Mouse (Mus musculus) liver, postnatal 0 days (tissue): ENCODE results near the gene Myom1. TPM values are rescaled to one million over a fixed set of nuclear protein-coding genes. Genes with fewer than 3 reads are reported as not detected.
A peak's percentile ranks its signal among the peaks of the same experiment; 100 is the strongest.

Experiments
- ATAC-seq: fragments of 200-750 bp; cut with Nextera tagmentation; 2 replicates; pipeline ENCODE4 v1.8.0; 2017; ENCODE audit warnings: mild to moderate bottlenecking, moderate library complexity
- DNase-seq: peaks from one replicate; pipeline ENCODE4 v3.0.0-alpha.2; 2016
- H3K27ac ChIP-seq: fragments of 300-500 bp; sonication (generic); 2 replicates; pipeline ENCODE4 v1.5.1; 2014; ENCODE audit warnings: antibody characterized with exemption, moderate library complexity, mild to moderate bottlenecking, low read depth
- H3K27me3 ChIP-seq: fragments of 300-500 bp; sonication (generic); 2 replicates; pipeline ENCODE4 v1.6.1; 2014; ENCODE audit warnings: low read length, control low read depth, mixed read lengths; ENCODE audit not compliant: insufficient read depth
- H3K36me3 ChIP-seq: fragments of 300-500 bp; sonication (generic); replicated peaks from 2 replicates; pipeline ENCODE4 v1.6.1; 2014; ENCODE audit warnings: mild to moderate bottlenecking, control low read depth, low read length, moderate library complexity, mixed read lengths; ENCODE audit not compliant: insufficient read depth
- H3K4me1 ChIP-seq: fragments of 300-500 bp; sonication (generic); 2 replicates; pipeline ENCODE4 v1.6.1; 2014; ENCODE audit warnings: antibody characterized with exemption, mild to moderate bottlenecking, control low read depth; ENCODE audit not compliant: insufficient read depth
- H3K4me2 ChIP-seq: fragments of 300-500 bp; sonication (generic); 2 replicates; pipeline ENCODE4 v1.6.1; 2014; ENCODE audit warnings: low read depth, mild to moderate bottlenecking, low read length, moderate library complexity, mixed read lengths
- H3K4me3 ChIP-seq: fragments of 300-500 bp; sonication (generic); 2 replicates; pipeline ENCODE4 v1.5.1; 2014; ENCODE audit warnings: low read depth, low read length
- H3K9ac ChIP-seq: fragments of 300-500 bp; sonication (generic); replicated peaks from 2 replicates; pipeline ENCODE4 v1.6.1; 2014; ENCODE audit warnings: mild to moderate bottlenecking, moderate library complexity
- H3K9me3 ChIP-seq: fragments of 300-500 bp; sonication (generic); 2 replicates; pipeline ENCODE4 v1.6.1; 2016; ENCODE audit warnings: mild to moderate bottlenecking, control low read depth, low read length, mixed read lengths
- CTCF ChIP-seq: sonication (generic); IDR thresholded peaks from 2 replicates; pipeline ENCODE4 v1.5.1; 2016; ENCODE audit warnings: antibody characterized with exemption, low read depth
- EP300 ChIP-seq: IDR thresholded peaks from 2 replicates; pipeline ENCODE4 v1.6.1; 2016; ENCODE audit warnings: antibody characterized with exemption, low read depth, mild to moderate bottlenecking
- WGBS: fragments of 180-500 bp; shearing (Covaris S2); extraction: QIAGEN DNeasy Blood & Tissue Kit; methylation state at CpG from one replicate; pipeline ENCODE4 v1.1.7; 2014; ENCODE audit not compliant: insufficient replicate concordance; 5-methylcytosine and 5-hydroxymethylcytosine counted together
- polyA plus RNA-seq: library from polyadenylated mRNA; unstranded; fragments of >200 nt; fragmentation: Nextera tagmentation; extraction: Ambion mirVana; gene quantifications from 2 replicates; pipeline ENCODE4 v1.2.1, GENCODE M21; 2015

Gene Myom1
- polyA plus RNA-seq, 1 experiment from 2014 or later: 2.1 TPM

GRCm38 (mm10) chr17:71032719-71033118 is 30.3 kb downstream of the Myom1 start:
- no peak overlapping the region for H3K27ac ChIP-seq
- H3K4me3 ChIP-seq: no peak overlapping the region
- no peak overlapping the region for H3K9ac ChIP-seq
- no peak for TF ChIP-seq CTCF
- TF ChIP-seq EP300: no peak
- no peaks in the 10 kb centered on the region for H3K36me3 ChIP-seq
- no peak for ATAC-seq
- H3K4me1 ChIP-seq: no peaks in the 10 kb centered on the region
- no peaks in the 10 kb centered on the region for H3K9me3 ChIP-seq
- DNase-seq: no peak
- WGBS: 84% methylated on average over 10 of the region's 10 CpGs
- H3K27me3 ChIP-seq: no peaks in the 10 kb centered on the region
- no peak overlapping the region for H3K4me2 ChIP-seq

DNA sequence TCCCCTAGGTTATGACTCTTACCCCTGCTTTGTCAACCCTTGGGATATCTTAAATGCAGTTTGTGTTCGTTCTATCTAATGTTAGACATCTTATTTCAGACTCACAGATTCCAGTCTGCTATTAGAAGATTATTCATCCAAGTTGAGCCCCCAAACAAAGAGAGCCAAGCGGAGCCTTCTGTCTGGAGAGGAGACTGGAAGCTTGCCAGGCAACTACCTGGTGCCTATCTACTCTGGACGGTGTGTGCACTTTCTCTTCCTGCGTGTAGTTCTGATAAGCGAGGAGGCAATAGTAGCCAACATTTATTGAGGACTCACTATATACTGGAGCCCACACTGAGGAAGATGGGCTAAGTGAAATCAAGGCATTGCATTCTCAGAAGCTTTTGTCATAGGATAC is 32.0 kb downstream of the Myom1 start:
- ATAC-seq (no peak), DNase-seq (no peak)
- no peak overlapping the region for H3K4me2 ChIP-seq
- H3K27me3 ChIP-seq: no peaks in the 10 kb centered on the region
- H3K36me3 ChIP-seq: no peaks in the 10 kb centered on the region
- H3K9ac ChIP-seq: no peak overlapping the region
- no peaks in the 10 kb centered on the region for H3K4me1 ChIP-seq
- no peaks in the 10 kb centered on the region for H3K9me3 ChIP-seq
- WGBS: 57% methylated on average over 5 of the region's 5 CpGs
- H3K27ac ChIP-seq: no peak overlapping the region
- no peak overlapping the region for H3K4me3 ChIP-seq
- TF ChIP-seq EP300 (no peak), CTCF (no peak)

- Histone ChIP-seq H3K4me3 (no peak overlapping the region), H3K27ac (no peak overlapping the region), H3K27me3 (no peaks in the 10 kb centered on the region), H3K9me3 (no peaks in the 10 kb centered on the region), H3K9ac (no peak overlapping the region), H3K4me2 (no peak overlapping the region), H3K36me3 (no peaks in the 10 kb centered on the region), H3K4me1 (no peaks in the 10 kb centered on the region)
- WGBS: 70% methylated on average over 7 of the region's 7 CpGs
- TF ChIP-seq EP300 (no peak), CTCF (no peak)
- DNase-seq: no peak
- ATAC-seq: no peak
These were observed 34.8 kb downstream of the Myom1 start for GRCm38 (mm10) chr17:71037188-71037587.

- Histone ChIP-seq H3K4me3 (no peak overlapping the region), H3K4me1 (no peaks in the 10 kb centered on the region), H3K4me2 (no peak overlapping the region), H3K27ac (no peak overlapping the region), H3K9me3 (no peaks in the 10 kb centered on the region), H3K9ac (no peak overlapping the region), H3K36me3 (no peaks in the 10 kb centered on the region), H3K27me3 (no peaks in the 10 kb centered on the region)
- 77% methylated on average over 5 of the region's 5 CpGs for WGBS
- ATAC-seq: no peak
- TF ChIP-seq CTCF (no peak), EP300 (no peak)
- DNase-seq: no peak
These were observed 36.4 kb downstream of the Myom1 start for GRCm38 (mm10) chr17:71038812-71039211.

GRCm38 (mm10) chr17:71039851-71040581 is 37.6 kb downstream of the Myom1 start:
- Histone ChIP-seq H3K9ac (no peak overlapping the region), H3K4me2 (no peak overlapping the region), H3K27ac (no peak overlapping the region), H3K9me3 (no peaks in the 10 kb centered on the region), H3K27me3 (no peaks in the 10 kb centered on the region), H3K4me1 (no peaks in the 10 kb centered on the region), H3K36me3 (no peaks in the 10 kb centered on the region), H3K4me3 (no peak overlapping the region)
- whole genome bisulfite sequencing: 67% methylated on average over 12 of the region's 12 CpGs
- no peak for ATAC-seq
- TF ChIP-seq CTCF: no peak
- TF ChIP-seq EP300: no peak
- DNase-seq: no peak

DNA sequence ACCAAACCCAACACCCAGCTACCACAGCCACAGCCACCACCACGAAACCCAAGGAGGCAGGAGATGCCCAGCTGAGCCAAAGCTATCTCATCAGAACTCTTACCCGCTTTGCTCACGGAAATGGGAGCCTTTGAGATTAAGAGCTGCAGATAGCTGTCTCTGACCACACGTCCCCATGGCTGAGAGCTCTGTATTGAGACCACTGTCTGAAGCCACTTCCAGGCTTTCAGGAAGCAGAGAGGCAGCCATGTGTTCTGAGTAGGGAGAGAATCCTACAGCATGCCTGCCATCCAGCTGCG is 38.1 kb downstream of the Myom1 start:
- H3K27ac ChIP-seq: no peak overlapping the region
- ATAC-seq (no peak), DNase-seq (no peak)
- H3K4me2 ChIP-seq: no peak overlapping the region
- no peaks in the 10 kb centered on the region for H3K27me3 ChIP-seq
- no peak for TF ChIP-seq EP300
- TF ChIP-seq CTCF: no peak
- H3K9ac ChIP-seq: no peak overlapping the region
- no peak overlapping the region for H3K4me3 ChIP-seq
- H3K4me1 ChIP-seq: no peaks in the 10 kb centered on the region
- H3K36me3 ChIP-seq: no peaks in the 10 kb centered on the region
- 49% methylated on average over 5 of the region's 5 CpGs for WGBS
- H3K9me3 ChIP-seq: no peaks in the 10 kb centered on the region

DNA sequence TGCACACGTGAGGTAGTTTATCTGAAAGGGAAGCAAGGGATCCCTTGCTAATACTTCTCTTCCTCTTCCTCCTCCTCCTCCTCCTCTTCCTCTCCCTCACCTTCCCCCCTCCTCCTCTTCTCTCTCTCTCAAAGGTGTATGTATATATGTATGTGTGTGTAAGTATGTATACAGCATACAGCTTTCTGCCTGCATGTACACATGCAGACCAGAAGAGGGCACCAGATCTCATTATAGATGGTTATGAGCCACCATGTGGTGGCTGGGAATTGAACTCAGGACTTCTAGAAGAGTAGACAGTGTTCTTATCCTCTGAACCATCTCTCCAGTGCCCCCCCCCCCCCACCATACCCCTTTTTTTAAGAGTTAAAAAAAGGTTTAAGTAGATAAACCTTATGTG is 40.2 kb downstream of the Myom1 start:
- ATAC-seq (no peak), DNase-seq (no peak)
- Histone ChIP-seq H3K27ac (no peak overlapping the region), H3K4me1 (no peaks in the 10 kb centered on the region), H3K36me3 (no peaks in the 10 kb centered on the region), H3K9ac (no peak overlapping the region), H3K4me3 (no peak overlapping the region), H3K4me2 (no peak overlapping the region), H3K27me3 (no peaks in the 10 kb centered on the region), H3K9me3 (no peaks in the 10 kb centered on the region)
- WGBS: 45% methylated on average over 1 of the region's 1 CpGs
- peak; percentile 64 for TF ChIP-seq CTCF
- TF ChIP-seq EP300: no peak
